Mouse (Mus musculus): ENCODE measurements around the gene Olfr547. TPM values are rescaled to one million over a fixed set of nuclear protein-coding genes. Genes with fewer than 3 reads are reported as not detected.
A peak's percentile ranks its signal among the peaks of the same experiment; 100 is the strongest.

The Olfr547 gene
- total RNA-seq, 2 experiments from 2014 or later: not detected

- Histone ChIP-seq H3K4me3 (no peak overlapping the region), H3K27ac (no peak overlapping the region)
- TF ChIP-seq CTCF (IDR thresholded peaks at IDR 0.05): no peak
- DNase-seq (ENCODE audit: extremely low spot score in 1 of 2, low spot score in 2 of 2): no peak
- intact Hi-C loops (cut with DNase I): loop anchor here (5.0 kb wide), 1 partner anchor 183 kb away; the partner anchor contains the start of gene Olfr557
Observed at GRCm38 (mm10) chr7:102514144-102514543, 20.4 kb upstream of the Olfr547 start.

GRCm38 (mm10) chr7:102516261-102517050, 18.1 kb upstream of the Olfr547 start:
- Histone ChIP-seq H3K27ac (no peak overlapping the region), H3K4me3 (no peak overlapping the region)
- no peak for TF ChIP-seq CTCF (IDR thresholded peaks at IDR 0.05)
- DNase-seq (ENCODE audit: extremely low spot score in 1 of 2, low spot score in 2 of 2): no peak
- intact Hi-C loops (cut with DNase I): no loop called here

GRCm38 (mm10) chr7:102517051-102517335, 17.6 kb upstream of the Olfr547 start:
- intact Hi-C loops (cut with DNase I): no loop called here
- DNase-seq (ENCODE audit: extremely low spot score in 1 of 2, low spot score in 2 of 2): no peak
- Histone ChIP-seq H3K4me3 (no peak overlapping the region), H3K27ac (no peak overlapping the region)
- no peak for TF ChIP-seq CTCF (IDR thresholded peaks at IDR 0.05)

- intact Hi-C loops (cut with DNase I): no loop called here
- TF ChIP-seq CTCF (IDR thresholded peaks at IDR 0.05): no peak
Observed at GRCm38 (mm10) chr7:102529052-102529451, 5.5 kb upstream of the Olfr547 start.

GRCm38 (mm10) chr7:102540596-102540995, 6.0 kb downstream of the Olfr547 start, which contains the start of gene Olfr548-ps1:
Olfr548-ps1 (plus strand) TSS chr7:102540896.
- intact Hi-C loops (cut with DNase I): no loop called here
- Histone ChIP-seq H3K4me3 (no peak within 1 kb of the TSS), H3K27ac (no peak within 1 kb of the TSS)
- no peak for DNase-seq (ENCODE audit: extremely low spot score in 1 of 2, low spot score in 2 of 2)
- no peak for TF ChIP-seq CTCF (IDR thresholded peaks at IDR 0.05)

More at GRCm38 (mm10) chr7:102529052-102529451, 5.5 kb upstream of the Olfr547 start:
- H3K4me3 ChIP-seq: no peak overlapping the region
- no peak for DNase-seq (ENCODE audit: extremely low spot score in 1 of 2, low spot score in 2 of 2)
- H3K27ac ChIP-seq: no peak overlapping the region

- Histone ChIP-seq H3K4me3 (no peak overlapping the region), H3K27ac (no peak overlapping the region)
- intact Hi-C loops (cut with DNase I): no loop called here
- DNase-seq (ENCODE audit: extremely low spot score in 1 of 2, low spot score in 2 of 2): no peak
- TF ChIP-seq CTCF (IDR thresholded peaks at IDR 0.05): no peak
Observed at GRCm38 (mm10) chr7:102541251-102541650, 6.7 kb downstream of the Olfr547 start.

GRCm38 (mm10) chr7:102549570-102549969, 15.0 kb downstream of the Olfr547 start, which contains the start of gene Olfr549:
Olfr549 (plus strand) TSS chr7:102549870.
- DNase-seq (ENCODE audit: extremely low spot score in 1 of 2, low spot score in 2 of 2): no peak
- Histone ChIP-seq H3K4me3 (no peak within 1 kb of the TSS), H3K27ac (no peak within 1 kb of the TSS)
- no peak for TF ChIP-seq CTCF (IDR thresholded peaks at IDR 0.05)
- intact Hi-C loops (cut with DNase I): no loop called here

- H3K4me3 ChIP-seq: no peak overlapping the region
- no peak overlapping the region for H3K27ac ChIP-seq
- no peak for DNase-seq (ENCODE audit: extremely low spot score in 1 of 2, low spot score in 2 of 2)
- intact Hi-C loops (cut with DNase I): no loop called here
- TF ChIP-seq CTCF (IDR thresholded peaks at IDR 0.05): no peak
Observed at GRCm38 (mm10) chr7:102553279-102553678, 18.7 kb downstream of the Olfr547 start.

- peak within 1 kb of the TSS; percentile 47 for H3K4me3 ChIP-seq
- intact Hi-C loops (cut with DNase I): no loop called here
- peak within 1 kb of the TSS; percentile 40; the same call in 1 of the 2 replicates for H3K27ac ChIP-seq
- DNase-seq (ENCODE audit: extremely low spot score in 1 of 2, low spot score in 2 of 2): peak; percentile 35 to 54
- TF ChIP-seq CTCF (IDR thresholded peaks at IDR 0.05): no peak
Observed at GRCm38 (mm10) chr7:102564999-102565997, 30.7 kb downstream of the Olfr547 start, which contains the start of gene Trim21. Trim21 (minus strand) TSS chr7:102565486.

- Histone ChIP-seq H3K27ac (no peak overlapping the region), H3K4me3 (no peak overlapping the region)
- peak; percentile 27; the same call in 1 of the 2 replicates for TF ChIP-seq CTCF (IDR thresholded peaks at IDR 0.05)
- DNase-seq (ENCODE audit: extremely low spot score in 1 of 2, low spot score in 2 of 2): no peak
- intact Hi-C loops (cut with DNase I): no loop called here
Observed at GRCm38 (mm10) chr7:102566219-102566618, 31.7 kb downstream of the Olfr547 start.

- Histone ChIP-seq H3K4me3 (no peak within 1 kb of the TSS), H3K27ac (no peak within 1 kb of the TSS)
- intact Hi-C loops (cut with DNase I): no loop called here
- DNase-seq (ENCODE audit: extremely low spot score in 1 of 2, low spot score in 2 of 2): no peak
- TF ChIP-seq CTCF (IDR thresholded peaks at IDR 0.05): no peak
Observed at GRCm38 (mm10) chr7:102571142-102571541, 36.6 kb downstream of the Olfr547 start, which contains the start of gene Olfr550. Olfr550 (plus strand) TSS chr7:102571442.
